19 mouse cellular contexts compared by ENCODE assay signal in the genomic region with DNA sequence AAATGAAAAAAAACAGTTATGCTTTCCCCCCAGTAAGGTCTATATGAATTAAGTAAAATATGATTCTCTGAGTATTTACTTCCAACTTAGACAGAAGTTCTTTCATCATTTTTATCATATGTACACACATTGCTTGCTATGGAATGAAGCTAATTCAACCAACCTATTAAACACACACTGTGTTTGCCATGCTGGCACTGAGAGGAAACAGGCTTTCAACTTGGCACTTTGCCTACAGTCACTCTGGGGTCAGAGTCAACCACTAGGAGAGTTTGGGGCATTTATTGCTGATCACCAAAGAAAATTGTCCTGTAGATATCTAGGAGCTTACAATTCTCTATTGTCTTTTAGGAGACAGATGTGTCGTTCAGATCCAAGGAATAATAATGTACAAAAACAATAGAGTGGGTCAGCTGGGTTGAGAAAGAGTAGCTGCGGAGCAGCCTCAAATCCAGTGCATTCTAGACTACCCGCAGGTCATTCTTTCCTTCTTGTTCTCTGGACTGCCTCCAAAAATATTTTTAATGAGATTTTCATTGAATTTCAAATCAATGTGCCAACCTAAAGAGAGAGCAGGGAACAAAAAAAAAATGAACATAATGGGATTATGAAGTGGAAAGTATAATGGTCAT.
A peak's percentile ranks its signal among the peaks of the same experiment; 100 is the strongest.
DNase-seq lines count a peak whose midpoint lies in the region; ATAC-seq and TF ChIP-seq lines count a peak whose summit lies in the region.
"Had no signal": no experiment of that assay in that cellular context is flagged by ENCODE, and none has a peak within 500 bp of the region (broad histone marks: within the 10 kb centered on the region; RNA-seq: fewer than 3 reads in every experiment).

No protein-coding gene starts in this region.

- no peaks in the 10 kb centered on the region for H3K36me3 ChIP-seq in forebrain, embryonic 14.5 days (ENCODE audit: control insufficient read depth, insufficient read depth, low read length)
- no peaks in the 10 kb centered on the region for H3K36me3 ChIP-seq in forebrain, postnatal 0 days (ENCODE audit: insufficient read depth)
- H3K36me3 ChIP-seq in midbrain, embryonic 14.5 days (ENCODE audit: control insufficient read depth, insufficient read depth, low read length), result no peaks in the 10 kb centered on the region
- H3K36me3 ChIP-seq in midbrain, embryonic 16.5 days (ENCODE audit: control insufficient read depth, insufficient read depth, low read length), result no peaks in the 10 kb centered on the region
- H3K36me3 ChIP-seq in stomach, postnatal 0 days (ENCODE audit: control insufficient read depth, insufficient read depth, low read length), result no peaks in the 10 kb centered on the region
- H3K36me3 ChIP-seq: embryonic facial prominence, embryonic 15.5 days; forebrain, embryonic 10.5 days; limb, embryonic 12.5 days; liver, embryonic 15.5 days had no signal

- no peak for TF ChIP-seq CTCF in forebrain, postnatal 0 days (IDR thresholded peaks at IDR 0.05; ENCODE audit: low read depth)
- no peak for TF ChIP-seq CTCF in left cerebral cortex, adult 2 months (IDR thresholded peaks at IDR 0.05)
- TF ChIP-seq CTCF in stomach, postnatal 0 days (IDR thresholded peaks at IDR 0.05; ENCODE audit: low read depth), result no peak

- no peak overlapping the region for H3K4me3 ChIP-seq in forebrain, embryonic 14.5 days (ENCODE audit: low read depth, low read length)
- H3K4me3 ChIP-seq in forebrain, postnatal 0 days (ENCODE audit: low read depth, low read length), result no peak overlapping the region
- no peak overlapping the region for H3K4me3 ChIP-seq in left cerebral cortex, adult 2 months
- no peak overlapping the region for H3K4me3 ChIP-seq in midbrain, embryonic 14.5 days (replicated peaks; ENCODE audit: low read depth, low read length)
- no peak overlapping the region for H3K4me3 ChIP-seq in midbrain, embryonic 16.5 days (ENCODE audit: low read depth, low read length)
- no peak overlapping the region for H3K4me3 ChIP-seq in stomach, postnatal 0 days (ENCODE audit: low read depth, low read length)
- H3K4me3 ChIP-seq: embryonic facial prominence, embryonic 15.5 days; forebrain, embryonic 10.5 days; limb, embryonic 12.5 days; liver, embryonic 15.5 days; megakaryocyte, embryonic 14.5 days had no signal

- H3K9ac ChIP-seq in forebrain, embryonic 14.5 days (ENCODE audit: low read length), result no peak overlapping the region
- H3K9ac ChIP-seq in forebrain, postnatal 0 days, result no peak overlapping the region
- H3K9ac ChIP-seq in midbrain, embryonic 14.5 days (replicated peaks; ENCODE audit: low read length), result no peak overlapping the region
- H3K9ac ChIP-seq in midbrain, embryonic 16.5 days (ENCODE audit: low read depth, low read length), result no peak overlapping the region
- no peak overlapping the region for H3K9ac ChIP-seq in stomach, postnatal 0 days (ENCODE audit: low read length)
- H3K9ac ChIP-seq: embryonic facial prominence, embryonic 15.5 days; limb, embryonic 12.5 days; liver, embryonic 15.5 days had no signal

- no peak; the same call in 1 of the 2 replicates for ATAC-seq in forebrain, embryonic 14.5 days
- no peak for ATAC-seq in forebrain, postnatal 0 days
- ATAC-seq in midbrain, embryonic 14.5 days (ENCODE audit: low FRiP score, low TSS enrichment), result peak; percentile 63; the same call in 1 of the 2 replicates
- no peak for ATAC-seq in midbrain, embryonic 16.5 days
- ATAC-seq in stomach, postnatal 0 days (ENCODE audit: low FRiP score, low TSS enrichment), result peak; percentile 77; the same call in 1 of the 2 replicates

- peak; percentile 45 for DNase-seq in forebrain, embryonic 14.5 days (ENCODE audit: low spot score)
- DNase-seq in forebrain, postnatal 0 days, result no peak
- DNase-seq in left cerebral cortex, postnatal 4 days, result peak; percentile 56
- no peak for DNase-seq in left cerebral cortex, adult 2 months (ENCODE audit: extremely low spot score in 1 of 2, low spot score in 2 of 2)
- peak; percentile 55 for DNase-seq in midbrain, embryonic 14.5 days
- DNase-seq in stomach, postnatal 0 days (ENCODE audit: low spot score), result peak; percentile 50
- DNase-seq: adrenal gland, postnatal 10 days; B cell, adult 2 months; cerebellum, adult 8-10 months; embryo, embryonic 11 days; gastrocnemius, postnatal 36 days; thymus, adult 2 months had no signal

- H3K9me3 ChIP-seq in forebrain, embryonic 14.5 days (replicated peaks; ENCODE audit: control insufficient read depth, low read length), result no peaks in the 10 kb centered on the region
- no peaks in the 10 kb centered on the region for H3K9me3 ChIP-seq in forebrain, postnatal 0 days (ENCODE audit: low read length)
- H3K9me3 ChIP-seq in midbrain, embryonic 14.5 days (ENCODE audit: control insufficient read depth, low read length), result no peaks in the 10 kb centered on the region
- no peaks in the 10 kb centered on the region for H3K9me3 ChIP-seq in midbrain, embryonic 16.5 days (replicated peaks; ENCODE audit: control insufficient read depth, low read length, poor library complexity, severe bottlenecking)
- no peaks in the 10 kb centered on the region for H3K9me3 ChIP-seq in stomach, postnatal 0 days (ENCODE audit: control insufficient read depth, low read length)
- H3K9me3 ChIP-seq: embryonic facial prominence, embryonic 15.5 days; forebrain, embryonic 10.5 days; limb, embryonic 12.5 days; liver, embryonic 15.5 days; megakaryocyte, embryonic 14.5 days had no signal

- intact Hi-C loops in left cerebral cortex, postnatal 4 days (cut with DNase I), result no loop called here
- intact Hi-C loops in left cerebral cortex, adult 2 months (cut with DNase I), result no loop called here

- no peak overlapping the region for H3K4me2 ChIP-seq in forebrain, embryonic 14.5 days (ENCODE audit: low read length)
- H3K4me2 ChIP-seq in forebrain, postnatal 0 days (ENCODE audit: low read depth), result no peak overlapping the region
- H3K4me2 ChIP-seq in midbrain, embryonic 14.5 days (ENCODE audit: low read length), result no peak overlapping the region
- no peak overlapping the region for H3K4me2 ChIP-seq in midbrain, embryonic 16.5 days (ENCODE audit: low read length)
- no peak overlapping the region for H3K4me2 ChIP-seq in stomach, postnatal 0 days (replicated peaks; ENCODE audit: low read depth)
- H3K4me2 ChIP-seq: embryonic facial prominence, embryonic 15.5 days; limb, embryonic 12.5 days; liver, embryonic 15.5 days had no signal

- 47% methylated on average over 3 of the region's 3 CpGs for WGBS in forebrain, embryonic 14.5 days
- 43% methylated on average over 3 of the region's 3 CpGs for WGBS in forebrain, postnatal 0 days
- 36% methylated on average over 3 of the region's 3 CpGs for WGBS in midbrain, embryonic 14.5 days
- 37% methylated on average over 3 of the region's 3 CpGs for WGBS in midbrain, embryonic 16.5 days
- WGBS in stomach, postnatal 0 days, result 58% methylated on average over 3 of the region's 3 CpGs

- no peaks in the 10 kb centered on the region for H3K27me3 ChIP-seq in forebrain, embryonic 14.5 days (replicated peaks; ENCODE audit: control insufficient read depth, insufficient read depth, low read length)
- H3K27me3 ChIP-seq in forebrain, postnatal 0 days (ENCODE audit: insufficient read depth, low read length), result no peaks in the 10 kb centered on the region
- H3K27me3 ChIP-seq in midbrain, embryonic 14.5 days (ENCODE audit: control insufficient read depth, insufficient read depth, low read length), result no peaks in the 10 kb centered on the region
- H3K27me3 ChIP-seq in midbrain, embryonic 16.5 days (ENCODE audit: control insufficient read depth, insufficient read depth, low read depth, low read length), result no peaks in the 10 kb centered on the region
- no peaks in the 10 kb centered on the region for H3K27me3 ChIP-seq in stomach, postnatal 0 days (ENCODE audit: control insufficient read depth, insufficient read depth, low read length)
- H3K27me3 ChIP-seq: embryonic facial prominence, embryonic 15.5 days; limb, embryonic 12.5 days; liver, embryonic 15.5 days; megakaryocyte, embryonic 14.5 days had no signal

- H3K27ac ChIP-seq in forebrain, embryonic 14.5 days (ENCODE audit: low read depth, low read length), result no peak overlapping the region
- no peak overlapping the region for H3K27ac ChIP-seq in forebrain, postnatal 0 days (ENCODE audit: low read depth, low read length)
- no peak overlapping the region for H3K27ac ChIP-seq in left cerebral cortex, adult 2 months
- no peak overlapping the region for H3K27ac ChIP-seq in midbrain, embryonic 14.5 days (replicated peaks; ENCODE audit: low read depth, low read length)
- H3K27ac ChIP-seq in midbrain, embryonic 16.5 days (ENCODE audit: low read length), result no peak overlapping the region
- H3K27ac ChIP-seq in stomach, postnatal 0 days (replicated peaks), result no peak overlapping the region
- H3K27ac ChIP-seq: embryonic facial prominence, embryonic 15.5 days; forebrain, embryonic 10.5 days; kidney, postnatal 0 days; limb, embryonic 12.5 days; liver, embryonic 15.5 days had no signal

- no peak for TF ChIP-seq EP300 in stomach, postnatal 0 days (optimal IDR thresholded peaks at IDR 0.05)

- no peaks in the 10 kb centered on the region for H3K4me1 ChIP-seq in forebrain, embryonic 14.5 days (ENCODE audit: control insufficient read depth, insufficient read depth, low read length)
- H3K4me1 ChIP-seq in forebrain, postnatal 0 days (ENCODE audit: insufficient read depth), result no peaks in the 10 kb centered on the region
- H3K4me1 ChIP-seq in midbrain, embryonic 14.5 days (ENCODE audit: control insufficient read depth, insufficient read depth, low read length), result no peaks in the 10 kb centered on the region
- no peaks in the 10 kb centered on the region for H3K4me1 ChIP-seq in midbrain, embryonic 16.5 days (ENCODE audit: control insufficient read depth, insufficient read depth, low read length)
- no peaks in the 10 kb centered on the region for H3K4me1 ChIP-seq in stomach, postnatal 0 days (replicated peaks; ENCODE audit: control insufficient read depth, insufficient read depth)
- H3K4me1 ChIP-seq: embryonic facial prominence, embryonic 15.5 days; forebrain, embryonic 10.5 days; limb, embryonic 12.5 days; liver, embryonic 15.5 days; megakaryocyte, embryonic 14.5 days had no signal

Comparison
In these comparisons a context has a peak if more than half of its experiments do, and no peak if none do; other contexts are left out.
1. ATAC-seq: peak in midbrain, embryonic 14.5 days (single experiment) and stomach, postnatal 0 days (single experiment); none in forebrain, embryonic 14.5 days (single experiment), forebrain, postnatal 0 days (single experiment) and midbrain, embryonic 16.5 days (single experiment).
2. DNase-seq: peak in forebrain, embryonic 14.5 days (single experiment), left cerebral cortex, postnatal 4 days (single experiment), midbrain, embryonic 14.5 days (single experiment) and stomach, postnatal 0 days (single experiment); none in forebrain, postnatal 0 days (single experiment) and left cerebral cortex, adult 2 months (0 of 2).